Mouse (Mus musculus): ENCODE measurements at regions not wholly inside any gene's neighbourhood (a gene's known extent, or its start where the extent isn't known, plus 50 kb on each side); places are given as distances from the start of the nearest gene placed in this dataset.

GRCm38 (mm10) chr4:35417866-35418265 is 191.9 kb upstream of the C9orf72 start:
- no peak for DNase-seq (ENCODE audit: low spot score)

GRCm38 (mm10) chr4:35413488-35413887 is 187.5 kb upstream of the C9orf72 start:
- no peak for DNase-seq (ENCODE audit: low spot score)

GRCm38 (mm10) chr4:35405301-35406006 is 179.5 kb upstream of the C9orf72 start:
- DNase-seq (ENCODE audit: low spot score) = no peak

GRCm38 (mm10) chr4:35404068-35404467 is 178.1 kb upstream of the C9orf72 start:
- DNase-seq (ENCODE audit: low spot score) = no peak

GRCm38 (mm10) chr4:35403594-35403993 is 177.6 kb upstream of the C9orf72 start:
- DNase-seq (ENCODE audit: low spot score) = no peak

- DNase-seq (ENCODE audit: low spot score) = no peak
These were observed 176.6 kb upstream of the C9orf72 start for GRCm38 (mm10) chr4:35402376-35403133.

- DNase-seq (ENCODE audit: low spot score) = no peak
These were observed 175.8 kb upstream of the C9orf72 start for GRCm38 (mm10) chr4:35401783-35402182.

- peak; percentile 79 for DNase-seq (ENCODE audit: low spot score)
These were observed 174.5 kb upstream of the C9orf72 start for GRCm38 (mm10) chr4:35400511-35400910.

GRCm38 (mm10) chr4:35395583-35395877 is 169.6 kb upstream of the C9orf72 start:
- DNase-seq (ENCODE audit: low spot score) = no peak

GRCm38 (mm10) chr4:35394821-35395582 is 169.0 kb upstream of the C9orf72 start:
- no peak for DNase-seq (ENCODE audit: low spot score)

- DNase-seq (ENCODE audit: low spot score) = no peak
These were observed 149.8 kb upstream of the C9orf72 start for GRCm38 (mm10) chr4:35375791-35376190.

GRCm38 (mm10) chr4:35373213-35373860 is 147.4 kb upstream of the C9orf72 start:
- peak; percentile 8 for DNase-seq (ENCODE audit: low spot score)

- DNase-seq (ENCODE audit: low spot score) = peak; percentile 70
These were observed 146.7 kb upstream of the C9orf72 start for GRCm38 (mm10) chr4:35372528-35373212.

GRCm38 (mm10) chr4:35364161-35364560 is 138.2 kb upstream of the C9orf72 start:
- DNase-seq (ENCODE audit: low spot score) = no peak

- no peak for DNase-seq (ENCODE audit: low spot score)
These were observed 136.2 kb upstream of the C9orf72 start for GRCm38 (mm10) chr4:35362176-35362575.

- DNase-seq (ENCODE audit: low spot score) = no peak
These were observed 133.4 kb upstream of the C9orf72 start for GRCm38 (mm10) chr4:35359376-35359775.

- DNase-seq (ENCODE audit: low spot score) = no peak
These were observed 131.1 kb upstream of the C9orf72 start for GRCm38 (mm10) chr4:35356904-35357563.

GRCm38 (mm10) chr4:35356051-35356450 is 130.1 kb upstream of the C9orf72 start:
- no peak for DNase-seq (ENCODE audit: low spot score)

GRCm38 (mm10) chr4:35354046-35354445 is 128.1 kb upstream of the C9orf72 start:
- no peak for DNase-seq (ENCODE audit: low spot score)

GRCm38 (mm10) chr4:35352606-35353005 is 126.6 kb upstream of the C9orf72 start:
- no peak for DNase-seq (ENCODE audit: low spot score)

GRCm38 (mm10) chr4:35350465-35350864 is 124.5 kb upstream of the C9orf72 start:
- DNase-seq (ENCODE audit: low spot score) = no peak
